Mouse (Mus musculus): ENCODE measurements around the gene Ssh2. TPM values are rescaled to one million over a fixed set of nuclear protein-coding genes. Genes with fewer than 3 reads are reported as not detected.
"Not testable (repeated sequence)": the region's sequence is repeated elsewhere in the genome, so short reads cannot be mapped to it uniquely, and the experiment has no call there.

The Ssh2 gene
- total RNA-seq, 2 experiments from 2014 or later = 29.5 to 30.1 TPM

GRCm38 (mm10) chr11:77347273-77347672 is 131.2 kb downstream of the Ssh2 start:
- DNase-seq (ENCODE audit: low spot score in 2 of 2) = no peak

- peak; percentile 69 to 86 for DNase-seq (ENCODE audit: low spot score in 2 of 2)
These were observed 132.2 kb downstream of the Ssh2 start for GRCm38 (mm10) chr11:77348142-77348741.

GRCm38 (mm10) chr11:77348985-77349384 is 132.9 kb downstream of the Ssh2 start:
- no peak for DNase-seq (ENCODE audit: low spot score in 2 of 2)

GRCm38 (mm10) chr11:77349698-77350097 is 133.6 kb downstream of the Ssh2 start:
- DNase-seq (ENCODE audit: low spot score in 2 of 2) = no peak

GRCm38 (mm10) chr11:77355055-77355454 is 139.0 kb downstream of the Ssh2 start:
- DNase-seq (ENCODE audit: low spot score in 2 of 2) = no peak

GRCm38 (mm10) chr11:77357839-77358238 is 141.8 kb downstream of the Ssh2 start:
- DNase-seq (ENCODE audit: low spot score in 2 of 2) = no peak

GRCm38 (mm10) chr11:77363476-77363875 is 147.4 kb downstream of the Ssh2 start:
- DNase-seq (ENCODE audit: low spot score in 2 of 2) = no peak

GRCm38 (mm10) chr11:77364376-77364775 is 148.3 kb downstream of the Ssh2 start:
- no peak for DNase-seq (ENCODE audit: low spot score in 2 of 2)

- no peak for DNase-seq (ENCODE audit: low spot score in 2 of 2)
These were observed 149.8 kb downstream of the Ssh2 start for GRCm38 (mm10) chr11:77365706-77366386.

- no peak for DNase-seq (ENCODE audit: low spot score in 2 of 2)
These were observed 151.6 kb downstream of the Ssh2 start for GRCm38 (mm10) chr11:77367541-77368270.

- no peak for DNase-seq (ENCODE audit: low spot score in 2 of 2)
These were observed 153.2 kb downstream of the Ssh2 start for GRCm38 (mm10) chr11:77369188-77369840.

GRCm38 (mm10) chr11:77369841-77370191 is 153.7 kb downstream of the Ssh2 start:
- no peak for DNase-seq (ENCODE audit: low spot score in 2 of 2)

- DNase-seq (ENCODE audit: low spot score in 2 of 2) = no peak
These were observed 155.0 kb downstream of the Ssh2 start for GRCm38 (mm10) chr11:77371088-77371487.

- DNase-seq (ENCODE audit: low spot score in 2 of 2) = no peak
These were observed 155.6 kb downstream of the Ssh2 start for GRCm38 (mm10) chr11:77371696-77372095.

GRCm38 (mm10) chr11:77372196-77372904 is 156.3 kb downstream of the Ssh2 start:
- DNase-seq (ENCODE audit: low spot score in 2 of 2) = no peak

GRCm38 (mm10) chr11:77378622-77379021 is 162.5 kb downstream of the Ssh2 start:
- no peak for DNase-seq (ENCODE audit: low spot score in 2 of 2)

GRCm38 (mm10) chr11:77381174-77381573 is 165.1 kb downstream of the Ssh2 start:
- no peak for DNase-seq (ENCODE audit: low spot score in 2 of 2)

GRCm38 (mm10) chr11:77384151-77384550 is 168.1 kb downstream of the Ssh2 start:
- no peak for DNase-seq (ENCODE audit: low spot score in 2 of 2)

GRCm38 (mm10) chr11:77385706-77386690 is 169.9 kb downstream of the Ssh2 start:
- no peak for DNase-seq (ENCODE audit: low spot score in 2 of 2)

- not testable (repeated sequence) for DNase-seq (ENCODE audit: low spot score in 2 of 2)
These were observed 172.1 kb downstream of the Ssh2 start for GRCm38 (mm10) chr11:77388197-77388596.
